ENCODE assay signal across 19 mouse cellular contexts in genomic region chr5:24086241-24086640, GRCm38 (mm10). TPM values are rescaled to one million over a fixed set of nuclear protein-coding genes. Genes with fewer than 3 reads are reported as not detected.
DNase-seq lines count a peak whose midpoint lies in the region; ATAC-seq and TF ChIP-seq lines count a peak whose summit lies in the region.
"Had no signal": no experiment of that assay in that cellular context is flagged by ENCODE, and none has a peak within 500 bp of the region (broad histone marks: within the 10 kb centered on the region; RNA-seq: fewer than 3 reads in every experiment).

No protein-coding gene starts in this region.

- H3K27me3 ChIP-seq in intestine, embryonic 14.5 days (replicated peaks; ENCODE audit: control insufficient read depth, insufficient read depth, low read length): no peaks in the 10 kb centered on the region
- no peaks in the 10 kb centered on the region for H3K27me3 ChIP-seq in intestine, postnatal 0 days (replicated peaks; ENCODE audit: control insufficient read depth, insufficient read depth, low read length)
- no peaks in the 10 kb centered on the region for H3K27me3 ChIP-seq in kidney, embryonic 14.5 days (ENCODE audit: control insufficient read depth, insufficient read depth, low read length)
- H3K27me3 ChIP-seq: embryonic facial prominence, embryonic 12.5 days; forebrain, embryonic 15.5 days; heart, embryonic 12.5 days had no signal

- H3K36me3 ChIP-seq in intestine, embryonic 14.5 days (ENCODE audit: control insufficient read depth, insufficient read depth, low read length): no peaks in the 10 kb centered on the region
- H3K36me3 ChIP-seq in intestine, postnatal 0 days (ENCODE audit: control insufficient read depth, insufficient read depth): no peaks in the 10 kb centered on the region
- H3K36me3 ChIP-seq in kidney, embryonic 14.5 days (ENCODE audit: control insufficient read depth, insufficient read depth, low read length): no peaks in the 10 kb centered on the region
- H3K36me3 ChIP-seq: embryonic facial prominence, embryonic 12.5 days; forebrain, embryonic 15.5 days; G1E; heart, embryonic 12.5 days had no signal

- no peak for TF ChIP-seq CTCF in intestine, postnatal 0 days (IDR thresholded peaks at IDR 0.05; ENCODE audit: low read depth)

- H3K9me3 ChIP-seq in intestine, embryonic 14.5 days (ENCODE audit: control insufficient read depth, low read length): no peaks in the 10 kb centered on the region
- no peaks in the 10 kb centered on the region for H3K9me3 ChIP-seq in intestine, postnatal 0 days (ENCODE audit: control insufficient read depth)
- no peaks in the 10 kb centered on the region for H3K9me3 ChIP-seq in kidney, embryonic 14.5 days (ENCODE audit: control insufficient read depth, low read length)
- H3K9me3 ChIP-seq: embryonic facial prominence, embryonic 12.5 days; forebrain, embryonic 15.5 days; G1E; heart, embryonic 12.5 days had no signal

- no peak overlapping the region for H3K4me3 ChIP-seq in intestine, embryonic 14.5 days (ENCODE audit: low read depth, low read length)
- no peak overlapping the region for H3K4me3 ChIP-seq in intestine, postnatal 0 days (ENCODE audit: low read depth, low read length)
- H3K4me3 ChIP-seq in kidney, embryonic 14.5 days (ENCODE audit: low read length): no peak overlapping the region
- H3K4me3 ChIP-seq: embryonic facial prominence, embryonic 12.5 days; forebrain, embryonic 15.5 days; heart, adult 2 months; heart, embryonic 12.5 days had no signal

- ATAC-seq in intestine, embryonic 14.5 days (replicated peaks; ENCODE audit: low FRiP score, low TSS enrichment, low read depth): no peak
- ATAC-seq in intestine, postnatal 0 days: no peak
- no peak for ATAC-seq in kidney, embryonic 14.5 days (ENCODE audit: low FRiP score, low TSS enrichment)
- ATAC-seq: CD4-positive, CD25-positive, alpha-beta regulatory T cell, adult 4 months; forebrain, embryonic 15.5 days; hindbrain, embryonic 16.5 days had no signal

- H3K4me2 ChIP-seq in intestine, embryonic 14.5 days (ENCODE audit: low read length): no peak overlapping the region
- no peak overlapping the region for H3K4me2 ChIP-seq in intestine, postnatal 0 days (replicated peaks; ENCODE audit: low read depth)
- no peak overlapping the region for H3K4me2 ChIP-seq in kidney, embryonic 14.5 days (replicated peaks; ENCODE audit: low read depth, low read length)
- H3K4me2 ChIP-seq: embryonic facial prominence, embryonic 12.5 days; forebrain, embryonic 15.5 days; heart, embryonic 12.5 days had no signal

- no peak overlapping the region for H3K27ac ChIP-seq in intestine, embryonic 14.5 days (ENCODE audit: low read depth)
- no peak overlapping the region for H3K27ac ChIP-seq in intestine, postnatal 0 days (ENCODE audit: low read depth, low read length)
- H3K27ac ChIP-seq in kidney, embryonic 14.5 days (ENCODE audit: low read depth, low read length): no peak overlapping the region
- H3K27ac ChIP-seq: embryonic facial prominence, embryonic 12.5 days; forebrain, embryonic 15.5 days; heart, adult 2 months had no signal

- DNase-seq in adrenal gland, postnatal 14 days: peak; percentile 22
- DNase-seq in adrenal gland, postnatal 10 days: no peak
- DNase-seq in intestine, embryonic 14.5 days (ENCODE audit: low spot score): peak; percentile 25
- peak; percentile 38 to 40 for DNase-seq in kidney, adult 8-10 months
- DNase-seq in kidney, postnatal 36 days: peak; percentile 37 to 50
- DNase-seq in urinary bladder, adult 18-20 months (ENCODE audit: low spot score in 2 of 2): no peak
- DNase-seq: B cell, adult 2 months; cerebellum, adult 8-10 months; cerebellum, postnatal 14 days; gastrocnemius, postnatal 10 days; heart, adult 2 months had no signal

- H3K9ac ChIP-seq in intestine, embryonic 14.5 days (ENCODE audit: low read length): no peak overlapping the region
- H3K9ac ChIP-seq in intestine, postnatal 0 days (ENCODE audit: low read depth, low read length): no peak overlapping the region
- H3K9ac ChIP-seq in kidney, embryonic 14.5 days (ENCODE audit: low read depth, low read length): no peak overlapping the region
- H3K9ac ChIP-seq: embryonic facial prominence, embryonic 12.5 days; forebrain, embryonic 15.5 days; heart, embryonic 12.5 days had no signal

- H3K4me1 ChIP-seq in intestine, embryonic 14.5 days (replicated peaks; ENCODE audit: control insufficient read depth, insufficient read depth, low read length): no peaks in the 10 kb centered on the region
- no peaks in the 10 kb centered on the region for H3K4me1 ChIP-seq in intestine, postnatal 0 days (replicated peaks; ENCODE audit: control insufficient read depth, insufficient read depth, low read length)
- no peaks in the 10 kb centered on the region for H3K4me1 ChIP-seq in kidney, embryonic 14.5 days (ENCODE audit: control insufficient read depth, insufficient read depth, low read length)
- H3K4me1 ChIP-seq: embryonic facial prominence, embryonic 12.5 days; forebrain, embryonic 15.5 days had no signal

- 89% methylated on average over 16 of the region's 16 CpGs for WGBS in intestine, embryonic 14.5 days
- 91% methylated on average over 16 of the region's 16 CpGs for WGBS in intestine, postnatal 0 days
- WGBS in kidney, embryonic 14.5 days: 91% methylated on average over 16 of the region's 16 CpGs

RNA-seq across cellular contexts. Expression of gene Klhl7, which starts 14.2 kb away (rescaled TPM):
- total RNA-seq in adrenal gland, postnatal 14 days (2021): 30.1 and 31.6 TPM in 2 replicates
- total RNA-seq in adrenal gland, postnatal 10 days (2021): 10 to 100 TPM; 29.5 to 34.8 TPM
- polyA plus RNA-seq in intestine, embryonic 14.5 days (2014; fragmentation: Nextera tagmentation; extraction: Ambion mirVana): 46.6 and 50.4 TPM in 2 replicates
- 14.8 and 15.1 TPM in 2 replicates for polyA plus RNA-seq in intestine, postnatal 0 days (2015; fragmentation: Nextera tagmentation; extraction: Ambion mirVana)
- polyA plus RNA-seq in kidney, embryonic 14.5 days (2014; fragmentation: Nextera tagmentation; extraction: Ambion mirVana): 30.3 and 46.4 TPM in 2 replicates

RNA-seq across cellular contexts. Expression of gene Fam126a, which starts 55.8 kb away (rescaled TPM):
- 67.7 and 74.0 TPM in 2 replicates for total RNA-seq in adrenal gland, postnatal 14 days (2021)
- 10 to 100 TPM; 48.4 to 50.7 TPM for total RNA-seq in adrenal gland, postnatal 10 days (2021)
- 21.7 and 23.0 TPM in 2 replicates for polyA plus RNA-seq in intestine, embryonic 14.5 days (2014; fragmentation: Nextera tagmentation; extraction: Ambion mirVana)
- polyA plus RNA-seq in intestine, postnatal 0 days (2015; fragmentation: Nextera tagmentation; extraction: Ambion mirVana): 4.9 and 5.0 TPM in 2 replicates
- 10.1 and 26.8 TPM in 2 replicates for polyA plus RNA-seq in kidney, embryonic 14.5 days (2014; fragmentation: Nextera tagmentation; extraction: Ambion mirVana)

Comparison
In these comparisons a context has a peak if more than half of its experiments do, and no peak if none do; other contexts are left out.
1. DNase-seq: peak in adrenal gland, postnatal 14 days (single experiment), intestine, embryonic 14.5 days (single experiment), kidney, adult 8-10 months (2 of 2) and kidney, postnatal 36 days (2 of 2); none in adrenal gland, postnatal 10 days (single experiment) and urinary bladder, adult 18-20 months (0 of 2).